Mouse (Mus musculus) spleen, adult 18-20 months (tissue): ENCODE results near the gene Dnajc14.
"Not testable (repeated sequence)": the region's sequence is repeated elsewhere in the genome, so short reads cannot be mapped to it uniquely, and the experiment has no call there.

ENCODE experiments used
- DNase-seq, 2 experiments: peaks; one replicate each; pipeline ENCODE4 v3.0.0; 2022; ENCODE audit warnings: mixed read lengths in 2 of 2

Gene Dnajc14

GRCm38 (mm10) chr10:128821358-128822056 is 17.6 kb downstream of the Dnajc14 start, which contains the start of gene Ormdl2:
Gene Ormdl2 (minus strand): TSS chr10:128821645.
- DNase-seq = peak; percentile 94 to 95

GRCm38 (mm10) chr10:128822135-128822534 is 18.3 kb downstream of the Dnajc14 start:
- no peak for DNase-seq

DNA sequence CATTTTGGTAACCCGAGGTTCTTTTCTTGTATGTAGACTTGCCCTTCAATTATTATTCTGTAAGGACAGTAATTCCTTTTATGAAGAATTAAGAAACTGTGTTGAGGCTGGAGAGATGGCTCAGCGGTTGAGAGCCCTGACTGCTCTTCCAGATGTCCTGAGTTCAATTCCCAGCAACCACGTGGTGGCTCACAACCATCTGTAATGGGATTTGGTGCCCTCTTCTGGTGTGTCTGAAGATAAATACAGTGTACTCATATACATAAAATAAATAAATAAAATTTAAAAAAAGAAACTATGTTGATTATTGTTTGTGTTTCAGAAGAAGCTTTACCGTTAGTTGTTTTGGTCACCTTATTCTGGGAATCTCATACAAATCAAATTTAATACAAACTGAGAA is 19.2 kb downstream of the Dnajc14 start:
- not testable (repeated sequence) for DNase-seq

- no peak for DNase-seq
Observed at GRCm38 (mm10) chr10:128823821-128824220, 20.0 kb downstream of the Dnajc14 start.

DNA sequence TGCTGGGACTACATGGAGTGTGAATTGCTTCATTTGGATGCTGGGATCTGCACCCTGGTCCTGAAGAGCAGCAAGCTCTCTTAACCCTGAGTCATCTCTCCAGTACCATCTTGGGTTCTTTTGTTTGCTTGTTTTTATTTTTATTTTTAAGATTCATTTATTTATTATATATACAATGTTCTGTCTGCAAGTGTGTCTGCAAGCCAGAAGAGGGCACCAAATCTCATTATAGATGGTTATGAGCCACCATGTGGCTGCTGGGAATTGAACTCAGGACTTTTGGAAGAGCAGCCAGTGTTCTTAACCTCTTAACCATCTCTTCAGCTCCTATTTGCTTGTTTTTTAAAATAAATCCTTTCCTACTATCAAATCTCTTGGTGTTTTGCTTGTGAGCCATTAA is 33.5 kb downstream of the Dnajc14 start:
- no peak for DNase-seq

- DNase-seq = no peak
Observed at GRCm38 (mm10) chr10:128839434-128839833, 35.6 kb downstream of the Dnajc14 start.

DNA sequence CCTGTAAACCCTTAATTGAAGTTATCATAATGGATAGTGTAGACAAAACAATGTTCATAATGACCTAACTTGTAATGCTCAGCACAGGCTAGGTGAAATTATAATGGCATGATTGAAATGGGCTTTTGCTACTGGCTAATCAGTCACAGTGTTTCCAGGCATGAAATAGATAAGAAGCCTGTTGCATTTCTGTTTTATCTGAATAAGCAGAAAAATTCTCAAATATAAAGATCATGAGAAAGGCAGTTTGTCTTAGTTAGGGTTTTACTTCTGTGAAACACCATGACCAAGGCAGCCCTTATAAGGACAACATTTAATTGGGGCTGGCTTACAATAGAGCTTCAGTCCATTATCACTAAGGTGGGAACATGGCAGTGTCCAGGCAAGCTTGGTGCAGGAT is 36.8 kb downstream of the Dnajc14 start:
- DNase-seq = no peak

DNA sequence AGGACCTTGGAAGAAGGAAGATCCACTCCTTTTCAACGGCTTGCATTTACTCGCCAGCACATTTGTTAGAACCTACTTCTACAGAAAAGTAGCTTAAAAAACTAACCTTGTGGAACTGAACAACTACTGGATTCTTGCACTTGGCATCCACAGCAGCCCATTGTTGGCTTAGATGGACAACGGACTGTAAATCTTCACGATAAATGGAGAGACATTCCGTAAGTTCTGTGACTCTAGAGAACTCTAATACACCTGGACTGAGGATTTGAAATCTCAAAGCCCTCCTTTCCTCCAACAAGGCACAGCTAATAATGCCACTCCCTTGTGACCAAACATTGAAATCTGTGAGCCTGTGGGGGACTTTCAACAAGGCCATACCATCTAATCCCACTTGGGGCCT is 39.4 kb downstream of the Dnajc14 start:
- DNase-seq = no peak

GRCm38 (mm10) chr10:128845516-128845915 is 41.7 kb downstream of the Dnajc14 start:
- DNase-seq = no peak

- no peak for DNase-seq
Observed at GRCm38 (mm10) chr10:128846664-128847063, 42.8 kb downstream of the Dnajc14 start.

- DNase-seq = no peak
Observed at GRCm38 (mm10) chr10:128848426-128848825, 44.6 kb downstream of the Dnajc14 start.

GRCm38 (mm10) chr10:128850339-128850738 is 46.5 kb downstream of the Dnajc14 start:
- DNase-seq = no peak

GRCm38 (mm10) chr10:128861176-128861575 is 57.3 kb downstream of the Dnajc14 start:
- DNase-seq = no peak

DNA sequence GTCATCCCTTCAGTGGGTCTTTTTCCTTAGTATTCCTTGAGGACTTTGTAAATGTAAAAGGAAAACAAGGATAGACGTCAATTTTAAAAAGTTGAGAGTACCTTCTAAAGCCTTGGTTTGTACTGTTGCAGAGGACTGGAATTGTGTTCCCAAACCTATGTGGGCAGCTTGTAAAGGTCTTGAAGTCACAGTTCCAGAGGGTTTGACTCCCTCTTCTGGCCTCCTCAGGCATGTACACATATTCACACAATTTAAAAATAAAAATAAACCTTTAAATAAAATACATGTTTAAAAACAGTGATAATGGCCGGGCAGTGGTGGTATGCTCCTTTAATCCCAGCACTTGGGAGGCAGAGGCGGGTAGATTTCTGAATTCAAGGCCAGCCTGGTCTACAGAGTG is 62.2 kb downstream of the Dnajc14 start:
- DNase-seq = no peak

- no peak for DNase-seq
Observed at GRCm38 (mm10) chr10:128866518-128866917, 62.7 kb downstream of the Dnajc14 start.
